22 mouse cellular contexts compared by ENCODE assay signal in genomic region chr3:72227818-72228217, GRCm38 (mm10).
DNase-seq lines count a peak whose midpoint lies in the region; ATAC-seq and TF ChIP-seq lines count a peak whose summit lies in the region.
"Had no signal": no experiment of that assay in that cellular context is flagged by ENCODE, and none has a peak within 500 bp of the region (broad histone marks: within the 10 kb centered on the region; RNA-seq: fewer than 3 reads in every experiment).

No protein-coding gene starts in this region.

- TF ChIP-seq CTCF in kidney, postnatal 0 days (IDR thresholded peaks at IDR 0.05; ENCODE audit: low read depth), result no peak
- TF ChIP-seq CTCF in lung, embryonic 14.5 days (IDR thresholded peaks at IDR 0.05; ENCODE audit: low read depth), result no peak
- no peak for TF ChIP-seq CTCF in lung, adult 2 months (IDR thresholded peaks at IDR 0.05; ENCODE audit: insufficient read depth, low read length)
- no peak for TF ChIP-seq CTCF in lung, postnatal 0 days (IDR thresholded peaks at IDR 0.05)

- H3K9me3 ChIP-seq in kidney, postnatal 0 days (replicated peaks; ENCODE audit: low read length), result no peaks in the 10 kb centered on the region
- H3K9me3 ChIP-seq in kidney, embryonic 16.5 days (ENCODE audit: low read length), result no peaks in the 10 kb centered on the region
- H3K9me3 ChIP-seq in lung, embryonic 14.5 days (ENCODE audit: low read depth, low read length), result no peaks in the 10 kb centered on the region
- no peaks in the 10 kb centered on the region for H3K9me3 ChIP-seq in lung, embryonic 15.5 days
- no peaks in the 10 kb centered on the region for H3K9me3 ChIP-seq in lung, postnatal 0 days (ENCODE audit: low read length)
- no peaks in the 10 kb centered on the region for H3K9me3 ChIP-seq in lung, embryonic 16.5 days (ENCODE audit: control insufficient read depth, low read length)
- H3K9me3 ChIP-seq: G1E had no signal

- H3K4me3 ChIP-seq in kidney, postnatal 0 days (replicated peaks; ENCODE audit: low read depth, low read length), result no peak overlapping the region
- H3K4me3 ChIP-seq in kidney, embryonic 16.5 days (ENCODE audit: low read length), result no peak overlapping the region
- H3K4me3 ChIP-seq in lung, embryonic 14.5 days (ENCODE audit: low read depth, low read length), result no peak overlapping the region
- no peak overlapping the region for H3K4me3 ChIP-seq in lung, adult 2 months (replicated peaks; ENCODE audit: extremely low read depth, low read depth, low read length)
- no peak overlapping the region for H3K4me3 ChIP-seq in lung, embryonic 15.5 days
- H3K4me3 ChIP-seq in lung, postnatal 0 days (ENCODE audit: low read depth, low read length), result no peak overlapping the region
- H3K4me3 ChIP-seq in lung, embryonic 16.5 days (ENCODE audit: low read length), result no peak overlapping the region

- no peak for TF ChIP-seq EP300 in lung, postnatal 0 days (IDR thresholded peaks at IDR 0.05)

- H3K27ac ChIP-seq in kidney, postnatal 0 days, result no peak overlapping the region
- H3K27ac ChIP-seq in kidney, embryonic 16.5 days (ENCODE audit: low read length), result no peak overlapping the region
- H3K27ac ChIP-seq in lung, embryonic 14.5 days (ENCODE audit: low read depth), result no peak overlapping the region
- no peak overlapping the region for H3K27ac ChIP-seq in lung, embryonic 15.5 days
- no peak overlapping the region for H3K27ac ChIP-seq in lung, postnatal 0 days (ENCODE audit: low read length)
- H3K27ac ChIP-seq in lung, embryonic 16.5 days (ENCODE audit: low read length), result no peak overlapping the region

- ATAC-seq in kidney, postnatal 0 days (replicated peaks; ENCODE audit: low FRiP score, low read depth), result no peak
- ATAC-seq in kidney, embryonic 16.5 days (ENCODE audit: low FRiP score, low TSS enrichment), result no peak
- ATAC-seq in lung, embryonic 14.5 days (ENCODE audit: insufficient read depth), result peak; percentile 63; the same call in 1 of the 2 replicates
- ATAC-seq in lung, embryonic 15.5 days (ENCODE audit: borderline replicate concordance, extremely low read depth, low FRiP score, low TSS enrichment), result peak; percentile 64; the same call in 1 of the 2 replicates
- ATAC-seq in lung, postnatal 0 days, result no peak
- ATAC-seq in lung, embryonic 16.5 days (ENCODE audit: low read depth), result peak; percentile 34; the same call in 1 of the 2 replicates
- ATAC-seq: activated CD4-positive, CD25-positive, alpha-beta regulatory T cell, adult 4 months; CD4-positive, CD25-positive, alpha-beta regulatory T cell, adult 4 months; Patski had no signal

- H3K36me3 ChIP-seq in kidney, postnatal 0 days (ENCODE audit: insufficient read depth, low read length), result no peaks in the 10 kb centered on the region
- H3K36me3 ChIP-seq in kidney, embryonic 16.5 days (ENCODE audit: insufficient read depth, low read length), result no peaks in the 10 kb centered on the region
- no peaks in the 10 kb centered on the region for H3K36me3 ChIP-seq in lung, embryonic 14.5 days (ENCODE audit: insufficient read depth)
- H3K36me3 ChIP-seq in lung, embryonic 15.5 days, result no peaks in the 10 kb centered on the region
- H3K36me3 ChIP-seq in lung, postnatal 0 days (ENCODE audit: insufficient read depth, low read length), result no peaks in the 10 kb centered on the region
- H3K36me3 ChIP-seq in lung, embryonic 16.5 days (ENCODE audit: control insufficient read depth, insufficient read depth, low read length), result no peaks in the 10 kb centered on the region
- H3K36me3 ChIP-seq: G1E had no signal

- TF ChIP-seq POLR2A in lung, adult 2 months (IDR thresholded peaks at IDR 0.05; ENCODE audit: borderline replicate concordance, extremely low read depth, low read depth, low read length), result no peak

- no peak overlapping the region for H3K4me2 ChIP-seq in kidney, postnatal 0 days (ENCODE audit: low read length)
- no peak overlapping the region for H3K4me2 ChIP-seq in kidney, embryonic 16.5 days (replicated peaks; ENCODE audit: low read depth, low read length)
- no peak overlapping the region for H3K4me2 ChIP-seq in lung, embryonic 14.5 days
- no peak overlapping the region for H3K4me2 ChIP-seq in lung, embryonic 15.5 days
- no peak overlapping the region for H3K4me2 ChIP-seq in lung, postnatal 0 days (replicated peaks; ENCODE audit: low read depth, low read length)
- no peak overlapping the region for H3K4me2 ChIP-seq in lung, embryonic 16.5 days (ENCODE audit: low read depth, low read length)

- peak; percentile 7 for DNase-seq in kidney, postnatal 0 days (ENCODE audit: low spot score)
- peak; percentile 76 for DNase-seq in lung, embryonic 14.5 days
- no peak for DNase-seq in lung, adult 2 months
- no peak for DNase-seq in lung, postnatal 0 days (ENCODE audit: low spot score)
- no peak for DNase-seq in lung, postnatal 25 days (ENCODE audit: low spot score)
- DNase-seq: adrenal gland, adult 2 months; adrenal gland, adult 8-10 months; adrenal gland, postnatal 10 days; adrenal gland, postnatal 14 days; adrenal gland, postnatal 25 days; adrenal gland, postnatal 36 days; B cell, adult 2 months; cerebellum, adult 11 months; cerebellum, adult 11-12 months had no signal

- 60% methylated on average over 2 of the region's 2 CpGs for WGBS in kidney, postnatal 0 days
- 64% methylated on average over 2 of the region's 2 CpGs for WGBS in kidney, embryonic 16.5 days
- 44% methylated on average over 2 of the region's 2 CpGs for WGBS in lung, embryonic 14.5 days
- 53% methylated on average over 2 of the region's 2 CpGs for WGBS in lung, adult 2 months
- WGBS in lung, embryonic 15.5 days, result 47% methylated on average over 2 of the region's 2 CpGs
- WGBS in lung, postnatal 0 days, result 43% methylated on average over 2 of the region's 2 CpGs
- WGBS in lung, embryonic 16.5 days, result 33% methylated on average over 2 of the region's 2 CpGs

- no peaks in the 10 kb centered on the region for H3K27me3 ChIP-seq in kidney, postnatal 0 days (ENCODE audit: insufficient read depth, low read length)
- H3K27me3 ChIP-seq in kidney, embryonic 16.5 days (ENCODE audit: insufficient read depth, low read length), result no peaks in the 10 kb centered on the region
- H3K27me3 ChIP-seq in lung, embryonic 14.5 days (ENCODE audit: insufficient read depth, low read length), result no peaks in the 10 kb centered on the region
- no peaks in the 10 kb centered on the region for H3K27me3 ChIP-seq in lung, embryonic 15.5 days
- H3K27me3 ChIP-seq in lung, postnatal 0 days (replicated peaks; ENCODE audit: insufficient read depth, low read length), result no peaks in the 10 kb centered on the region
- no peaks in the 10 kb centered on the region for H3K27me3 ChIP-seq in lung, embryonic 16.5 days (ENCODE audit: control insufficient read depth, insufficient read depth, low read depth, low read length)
- H3K27me3 ChIP-seq: CH12.LX, Patski had no signal

- no peak overlapping the region for H3K9ac ChIP-seq in kidney, postnatal 0 days (ENCODE audit: low read depth, low read length)
- no peak overlapping the region for H3K9ac ChIP-seq in kidney, embryonic 16.5 days (replicated peaks; ENCODE audit: low read length)
- no peak overlapping the region for H3K9ac ChIP-seq in lung, embryonic 14.5 days
- no peak overlapping the region for H3K9ac ChIP-seq in lung, embryonic 15.5 days
- H3K9ac ChIP-seq in lung, postnatal 0 days (replicated peaks; ENCODE audit: low read depth), result no peak overlapping the region
- no peak overlapping the region for H3K9ac ChIP-seq in lung, embryonic 16.5 days (ENCODE audit: low read length)

- H3K4me1 ChIP-seq in kidney, postnatal 0 days (replicated peaks; ENCODE audit: insufficient read depth, low read length), result no peaks in the 10 kb centered on the region
- no peaks in the 10 kb centered on the region for H3K4me1 ChIP-seq in kidney, embryonic 16.5 days (ENCODE audit: insufficient read depth, low read length)
- no peaks in the 10 kb centered on the region for H3K4me1 ChIP-seq in lung, embryonic 14.5 days (ENCODE audit: insufficient read depth)
- no peaks in the 10 kb centered on the region for H3K4me1 ChIP-seq in lung, adult 2 months (ENCODE audit: control insufficient read depth, insufficient read depth, low read length)
- H3K4me1 ChIP-seq in lung, embryonic 15.5 days, result no peaks in the 10 kb centered on the region
- no peaks in the 10 kb centered on the region for H3K4me1 ChIP-seq in lung, postnatal 0 days (ENCODE audit: insufficient read depth, low read depth, low read length)
- no peaks in the 10 kb centered on the region for H3K4me1 ChIP-seq in lung, embryonic 16.5 days (replicated peaks; ENCODE audit: control insufficient read depth, insufficient read depth, low read length)

Comparison
In these comparisons a context has a peak if more than half of its experiments do, and no peak if none do; other contexts are left out.
1. ATAC-seq: peak in lung, embryonic 14.5 days (single experiment), lung, embryonic 15.5 days (single experiment) and lung, embryonic 16.5 days (single experiment); none in kidney, postnatal 0 days (single experiment), kidney, embryonic 16.5 days (single experiment) and lung, postnatal 0 days (single experiment).
2. DNase-seq: peak in kidney, postnatal 0 days (single experiment) and lung, embryonic 14.5 days (single experiment); none in lung, adult 2 months (single experiment), lung, postnatal 0 days (single experiment) and lung, postnatal 25 days (single experiment).